Mouse (Mus musculus) CD8-positive naive resting alpha-beta T cell, adult 2 months (primary cell): ENCODE results near the gene Pirb.
"Not testable (repeated sequence)": the region's sequence is repeated elsewhere in the genome, so short reads cannot be mapped to it uniquely, and the experiment has no call there.

Experiments
- DNase-seq, 2 experiments: peaks; one replicate each; pipeline ENCODE4 v3.0.0; 2022; ENCODE audit warnings: low read depth in 2 of 2, low spot score in 2 of 2

The Pirb gene

DNA sequence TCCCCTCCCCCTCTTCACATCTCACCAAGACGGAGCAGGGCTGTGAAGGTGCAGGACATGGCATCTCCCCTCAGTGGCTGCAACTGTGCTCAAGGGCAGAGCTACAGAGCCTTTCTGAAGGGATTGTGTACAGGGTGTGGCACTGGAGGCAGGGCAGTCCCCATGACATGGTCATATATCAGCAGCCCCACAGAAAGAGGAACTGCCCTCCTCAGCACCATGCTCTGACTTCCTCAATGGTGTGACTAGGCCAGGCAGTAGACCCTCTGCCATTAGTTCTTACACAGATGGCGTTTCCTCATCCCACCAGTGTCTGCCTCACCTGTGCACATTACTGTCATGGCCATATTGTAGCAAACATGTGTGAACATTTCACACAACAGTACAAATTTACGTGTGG is at the start of gene Pirb:
Gene Pirb, minus strand, starts transcription at position 124 of the 400 bp plus-strand sequence.
- DNase-seq = not testable (repeated sequence)

DNA sequence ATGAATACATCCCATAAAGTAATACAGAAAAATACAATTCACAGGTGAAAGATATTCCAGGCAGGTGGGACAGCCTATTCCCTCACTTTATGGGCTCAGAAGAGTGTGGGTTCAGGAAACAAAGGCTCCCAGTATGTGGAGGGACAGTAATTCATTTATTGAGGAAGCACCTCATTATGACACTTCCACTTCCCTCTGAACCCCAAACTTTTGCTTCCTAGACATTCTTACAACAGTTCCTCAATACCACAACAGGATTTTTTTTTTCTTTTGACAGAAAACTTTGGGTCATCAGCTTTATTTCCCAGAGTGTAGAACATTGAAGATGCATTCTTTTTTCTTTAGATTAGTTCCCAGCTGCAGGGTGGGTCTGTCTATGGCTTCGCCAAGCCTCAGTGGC is 12.5 kb upstream of the Pirb start:
- not testable (repeated sequence) for DNase-seq

DNA sequence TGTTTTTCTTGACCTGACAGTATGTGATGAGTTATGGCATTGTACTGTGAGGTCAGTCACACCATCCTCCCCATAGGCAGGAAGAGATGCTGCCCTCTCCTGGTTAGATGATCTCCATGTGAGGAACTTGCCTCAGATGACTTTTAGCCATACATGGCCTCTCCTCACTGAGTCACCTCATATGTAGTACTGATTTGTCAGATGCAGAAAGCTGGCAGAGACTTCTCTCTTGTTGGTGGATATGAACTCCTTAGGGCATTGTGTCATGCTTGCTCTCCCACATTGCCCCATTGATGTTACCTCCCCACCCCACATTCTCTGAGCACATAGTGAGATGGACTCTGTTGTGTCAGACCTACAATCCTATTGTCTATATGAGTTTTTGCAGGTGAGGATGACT is 5.3 kb upstream of the Pirb start:
- DNase-seq = not testable (repeated sequence)

DNA sequence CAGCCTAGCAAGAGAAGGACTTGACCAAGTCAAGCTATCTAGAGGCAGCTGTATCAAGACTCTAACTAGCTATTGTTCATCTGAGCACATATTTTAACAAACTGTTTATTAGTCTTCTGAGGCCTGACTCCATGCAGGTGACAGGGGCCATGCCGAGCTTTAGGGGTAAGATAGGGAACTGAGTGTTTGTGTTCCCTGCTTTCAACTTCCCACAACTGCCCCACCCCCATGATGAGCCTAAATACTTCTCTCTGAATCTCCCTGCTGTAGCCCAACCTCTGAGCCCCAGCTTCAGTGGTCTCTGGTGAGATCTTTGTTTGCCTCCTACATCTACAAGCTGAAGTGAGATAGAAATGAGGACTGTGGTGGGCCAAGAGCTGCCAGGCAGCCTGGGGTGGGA is 4.9 kb downstream of the Pirb start:
- no peak for DNase-seq

DNA sequence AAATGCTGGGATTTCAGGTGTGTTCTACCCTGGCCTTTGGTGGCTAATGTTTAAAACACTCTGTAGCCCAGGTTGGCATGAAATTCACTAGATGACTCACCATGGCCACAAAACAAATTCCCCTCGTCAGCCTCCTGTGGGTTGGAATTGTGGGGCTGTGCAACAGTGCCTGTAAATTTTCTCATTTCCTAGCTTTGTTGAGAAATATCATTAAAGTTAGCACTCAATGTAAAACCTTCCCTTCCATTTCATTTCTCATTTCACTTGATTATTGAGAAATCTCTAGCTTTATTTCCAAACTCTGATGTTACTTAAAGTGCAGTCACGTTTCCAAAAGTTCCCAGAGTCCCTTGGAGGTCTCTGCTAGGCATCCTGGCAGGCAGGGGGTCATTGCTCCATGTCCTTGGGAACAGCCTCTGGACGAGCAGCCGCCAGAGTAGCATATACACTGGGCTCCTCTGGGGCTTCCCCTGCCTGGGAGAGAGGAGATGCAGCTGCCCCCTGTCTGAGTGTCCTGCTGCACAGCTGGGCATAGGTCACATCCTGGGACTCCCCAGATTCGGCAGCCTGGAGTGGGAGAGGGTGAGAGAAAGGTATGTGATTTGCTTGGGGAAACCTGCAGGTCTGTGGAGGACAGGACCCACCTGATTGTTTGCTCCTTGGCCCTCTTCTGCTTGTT is 7.8 kb downstream of the Pirb start:
- no peak for DNase-seq

DNA sequence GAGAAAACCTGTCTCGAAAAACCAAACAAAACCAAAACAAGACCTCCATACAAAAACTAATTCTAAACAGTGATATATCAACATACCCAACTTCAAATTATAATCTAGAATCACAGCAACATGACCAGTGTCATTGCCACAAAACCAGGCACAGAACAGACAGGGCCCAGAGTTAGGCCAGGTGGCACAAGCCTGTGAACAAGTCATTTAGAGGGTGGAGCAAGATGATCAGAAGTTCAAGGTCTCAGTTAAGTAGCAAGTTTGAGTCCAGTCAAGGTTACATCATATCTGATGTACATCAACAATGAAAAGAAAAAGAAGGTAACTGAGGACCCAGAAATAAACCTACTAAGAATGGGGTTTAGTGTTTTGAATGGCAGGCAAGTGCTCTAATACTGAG is 11.2 kb downstream of the Pirb start:
- DNase-seq = no peak

DNA sequence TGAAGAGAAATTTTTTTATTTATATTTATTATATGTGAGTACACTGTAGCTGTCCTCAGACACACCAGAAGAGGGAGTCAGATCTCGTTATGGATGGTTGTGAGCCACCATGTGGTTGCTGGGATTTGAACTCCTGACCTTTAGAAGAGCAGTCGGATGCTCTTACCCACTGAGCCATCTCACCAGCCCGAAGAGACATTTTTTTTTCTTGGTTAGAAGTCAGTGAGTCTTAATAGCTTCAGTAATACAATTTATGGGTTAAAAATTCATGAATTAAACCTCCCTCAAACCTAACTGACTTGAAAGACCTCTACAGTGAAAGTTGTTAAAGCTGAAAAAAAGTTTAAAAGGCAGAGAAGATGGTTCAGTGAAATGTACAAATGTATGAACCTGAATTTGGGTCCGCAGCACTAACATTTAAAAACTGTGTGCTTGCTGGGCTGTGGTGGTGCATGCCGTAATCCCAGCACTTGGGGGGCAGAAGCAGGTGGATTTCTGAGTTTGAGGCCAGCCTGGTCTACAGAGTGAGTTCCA is 11.7 kb downstream of the Pirb start:
- DNase-seq = not testable (repeated sequence)

DNA sequence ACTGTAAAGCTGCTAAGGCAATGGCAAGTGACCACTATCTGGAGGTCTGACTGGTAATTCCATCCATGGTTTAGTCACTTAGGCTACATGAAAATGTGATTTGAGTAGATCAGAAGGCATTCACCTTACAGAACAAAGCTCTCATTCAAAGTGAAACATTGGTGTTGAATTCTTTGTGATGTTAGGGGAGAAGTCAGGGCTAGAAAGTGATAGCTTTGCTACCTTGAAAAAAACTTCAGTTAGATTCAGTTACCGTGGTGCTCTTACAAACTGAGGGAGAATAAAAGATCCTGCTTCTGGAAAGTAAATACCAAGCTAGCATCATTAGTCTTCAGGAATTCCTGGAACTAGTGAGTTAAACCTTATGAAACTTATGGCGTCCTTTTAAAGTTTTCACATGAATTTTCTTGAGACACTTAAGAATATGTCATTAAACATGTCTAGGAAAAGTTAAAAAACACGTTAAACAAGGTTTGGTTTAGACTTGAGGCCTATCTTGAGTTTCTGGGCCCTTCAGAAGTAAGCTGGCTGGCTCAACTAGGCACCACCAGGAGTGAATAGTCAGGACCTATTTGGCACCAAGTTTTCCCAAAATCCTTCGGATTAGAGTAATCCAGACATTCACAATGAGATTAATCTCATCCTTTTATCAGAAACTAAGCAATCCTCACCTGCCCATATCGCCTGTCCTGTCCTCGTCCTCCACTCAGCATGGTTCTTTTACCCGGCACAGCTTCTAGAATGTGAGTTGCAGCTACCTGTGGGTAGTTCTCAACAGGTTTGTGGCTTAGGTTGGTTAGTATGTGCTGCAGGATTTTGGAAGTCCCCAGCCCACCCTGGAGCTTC is 12.4 kb downstream of the Pirb start:
- no peak for DNase-seq

DNA sequence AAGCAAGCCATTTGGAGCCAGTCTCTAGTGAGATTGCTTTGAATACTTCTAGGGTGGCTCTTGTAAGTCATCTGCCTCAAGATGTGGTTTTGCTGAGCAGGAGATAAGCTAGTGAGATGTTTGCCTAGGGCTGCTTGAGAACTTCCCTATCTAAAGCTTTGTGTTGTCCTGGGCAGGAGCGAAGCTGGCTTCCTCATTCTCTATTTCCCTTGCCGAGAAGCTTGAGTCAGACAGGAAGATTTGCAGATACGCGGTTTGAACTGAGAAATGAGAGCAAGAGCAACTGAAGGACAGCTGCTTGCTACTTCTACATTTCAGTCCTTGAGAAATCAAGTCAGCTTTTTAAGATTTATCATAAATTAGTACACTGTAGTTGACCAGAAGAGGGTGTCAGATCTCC is 13.2 kb downstream of the Pirb start:
- no peak for DNase-seq

DNA sequence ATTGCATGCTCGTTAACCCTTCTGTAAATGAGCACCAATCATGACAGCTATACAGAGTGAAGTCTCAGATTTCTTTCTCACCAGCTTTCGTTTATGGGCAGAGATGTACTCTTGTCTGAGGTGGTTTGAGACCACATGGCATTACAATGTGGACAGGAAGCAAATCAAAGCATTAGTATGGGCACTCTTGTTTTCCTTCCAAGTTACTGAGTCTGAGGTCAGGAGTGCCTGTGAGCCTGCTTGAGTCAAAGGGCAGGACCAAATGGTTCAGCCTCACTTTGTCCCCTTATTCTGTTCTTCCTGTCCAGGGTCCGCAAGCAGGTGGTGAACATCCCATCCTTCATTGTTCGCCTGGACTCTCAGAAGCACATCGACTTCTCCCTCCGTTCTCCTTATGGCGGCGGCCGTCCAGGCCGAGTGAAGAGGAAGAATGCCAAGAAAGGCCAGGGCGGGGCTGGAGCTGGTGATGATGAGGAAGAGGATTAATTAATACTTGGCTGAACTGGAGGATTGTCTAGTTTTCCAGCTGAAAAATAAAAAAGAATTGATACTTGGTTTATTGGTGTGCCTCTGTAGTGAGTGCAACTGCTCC is 13.8 kb downstream of the Pirb start:
- no peak for DNase-seq

DNA sequence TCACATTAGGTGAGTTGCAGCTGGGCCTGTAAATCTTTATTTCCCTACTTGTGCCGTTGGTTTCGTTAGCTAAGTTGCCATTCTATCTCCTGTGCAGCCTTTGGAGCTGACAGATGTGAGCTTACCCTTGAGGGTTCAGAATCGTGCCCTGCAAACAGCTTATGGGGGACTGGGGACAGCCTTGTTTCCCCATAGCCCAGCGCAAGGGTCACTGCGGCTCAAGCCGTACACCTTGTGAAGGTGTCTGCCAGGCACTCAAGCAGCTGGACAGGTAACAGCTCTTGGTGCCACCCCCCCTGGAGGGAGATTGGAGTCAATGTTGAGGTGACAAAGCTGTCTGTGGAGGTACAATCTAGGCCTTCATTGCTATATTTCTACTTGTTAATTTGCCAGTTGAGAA is 14.3 kb downstream of the Pirb start:
- no peak for DNase-seq

DNA sequence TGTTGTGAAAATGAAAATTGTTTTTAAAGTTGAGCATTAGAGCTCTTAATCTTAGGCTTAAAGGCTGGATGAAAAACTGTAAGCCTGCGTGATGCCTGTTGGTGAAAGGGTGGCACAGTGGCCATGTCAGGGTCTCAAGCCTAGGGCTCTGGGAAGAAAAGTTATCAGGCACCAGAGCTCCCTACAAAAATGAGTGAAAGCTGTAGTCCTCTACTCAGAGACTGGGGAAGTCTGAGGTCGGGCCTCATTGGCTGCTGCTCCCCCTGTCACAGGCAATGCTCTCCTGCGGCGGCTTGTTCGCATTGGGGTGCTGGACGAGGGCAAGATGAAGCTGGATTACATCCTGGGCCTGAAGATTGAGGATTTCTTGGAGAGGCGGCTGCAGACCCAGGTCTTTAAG is 14.7 kb downstream of the Pirb start:
- DNase-seq = not testable (repeated sequence)

DNA sequence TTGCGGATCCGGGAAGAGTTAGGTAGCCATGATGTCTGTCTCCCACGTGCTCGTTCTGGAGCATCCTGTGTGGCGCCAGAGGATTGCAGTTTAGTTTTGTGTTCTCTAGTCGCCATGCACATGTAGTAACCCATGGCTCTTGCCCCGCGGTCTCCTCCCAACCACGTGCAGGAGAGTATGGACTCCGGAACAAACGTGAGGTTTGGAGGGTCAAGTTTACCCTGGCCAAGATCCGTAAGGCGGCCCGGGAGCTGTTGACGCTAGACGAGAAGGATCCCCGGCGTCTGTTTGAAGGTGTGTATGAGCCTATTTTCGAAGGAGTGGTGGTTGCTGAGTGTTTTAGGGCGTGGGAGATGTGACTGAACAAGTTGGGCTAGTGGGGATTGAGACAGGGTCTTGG is 15.7 kb downstream of the Pirb start:
- DNase-seq = no peak

DNA sequence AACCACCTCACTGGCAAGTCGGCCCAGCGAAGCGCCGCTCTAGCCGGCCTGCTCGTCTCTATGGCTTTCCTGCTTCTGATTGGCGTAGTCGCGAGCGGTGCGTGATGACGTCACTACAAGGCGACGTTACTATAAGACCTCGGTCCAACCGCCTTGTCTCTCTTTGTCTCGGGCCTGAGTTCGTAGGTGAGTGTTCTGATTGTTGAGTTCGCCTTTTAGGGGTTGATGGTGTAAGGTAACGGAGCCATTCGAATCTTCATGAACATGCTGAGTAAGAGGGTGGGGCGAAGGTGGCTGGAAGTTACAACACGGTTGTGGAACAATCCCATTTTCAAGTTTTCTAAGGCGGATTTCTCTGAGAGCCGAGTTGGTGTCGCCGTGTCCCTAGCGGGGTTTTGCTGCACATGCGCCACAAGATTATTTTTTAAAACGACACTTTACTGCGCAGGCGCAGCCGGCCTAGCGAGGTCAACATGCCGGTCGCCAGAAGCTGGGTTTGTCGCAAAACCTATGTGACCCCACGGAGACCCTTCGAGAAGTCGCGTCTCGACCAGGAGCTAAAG is 16.2 kb downstream of the Pirb start, which contains the start of gene Rps9:
Gene Rps9, plus strand, starts transcription at position 115 of the 563 bp plus-strand sequence.
- DNase-seq = peak; percentile 93 to 95

DNA sequence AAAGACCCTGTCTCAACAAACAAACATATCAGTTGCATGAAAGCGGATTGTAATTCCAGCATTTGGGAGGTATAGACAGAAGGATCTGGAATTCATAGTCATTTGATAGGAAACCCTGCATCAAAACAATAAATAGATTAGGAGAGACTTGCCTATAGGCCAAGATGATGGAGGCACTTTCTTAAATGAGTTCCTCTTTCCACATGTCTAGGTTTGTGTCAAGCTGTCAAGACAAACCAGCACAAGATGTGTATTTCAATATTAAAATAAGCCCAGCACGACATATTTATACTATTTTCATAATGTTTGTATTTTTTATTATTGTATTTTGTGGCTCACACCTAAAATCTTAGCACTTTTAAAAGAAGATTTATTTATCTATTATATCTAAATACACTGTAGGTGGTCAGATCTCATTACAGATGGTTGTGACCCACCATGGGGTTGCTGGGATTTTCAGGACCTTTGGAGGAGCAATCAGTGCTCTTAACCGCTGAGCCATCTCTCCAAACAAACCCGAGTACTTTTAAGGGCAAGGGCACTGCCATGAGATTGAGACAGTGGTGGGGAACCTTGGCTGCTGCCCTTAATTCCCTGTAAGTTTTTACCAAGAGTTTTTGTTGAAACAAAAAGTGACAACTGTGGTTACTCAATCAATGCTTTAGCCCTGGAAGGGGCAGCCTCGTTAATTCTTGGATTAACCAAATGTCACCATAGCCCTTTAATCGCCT is 16.9 kb downstream of the Pirb start:
- DNase-seq = no peak

DNA sequence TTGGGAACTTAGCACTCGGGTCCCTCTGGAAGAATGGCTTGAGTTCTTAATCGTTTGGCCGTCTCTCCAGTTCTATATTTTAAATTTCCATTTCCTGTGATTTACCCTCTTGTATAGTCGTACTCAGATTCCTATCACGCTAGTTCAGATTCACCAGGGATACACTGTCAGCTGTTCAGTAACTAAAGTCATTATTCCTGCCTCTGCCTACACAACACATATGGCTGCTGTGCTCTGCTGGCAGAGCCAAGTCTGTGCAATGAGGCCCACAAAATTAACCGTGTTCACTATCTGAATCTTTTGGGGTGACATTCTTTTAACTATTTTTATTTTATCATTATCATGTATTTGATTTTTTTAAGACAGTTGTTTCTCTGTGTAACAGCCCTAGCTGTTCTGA is 21.7 kb downstream of the Pirb start:
- no peak for DNase-seq

DNA sequence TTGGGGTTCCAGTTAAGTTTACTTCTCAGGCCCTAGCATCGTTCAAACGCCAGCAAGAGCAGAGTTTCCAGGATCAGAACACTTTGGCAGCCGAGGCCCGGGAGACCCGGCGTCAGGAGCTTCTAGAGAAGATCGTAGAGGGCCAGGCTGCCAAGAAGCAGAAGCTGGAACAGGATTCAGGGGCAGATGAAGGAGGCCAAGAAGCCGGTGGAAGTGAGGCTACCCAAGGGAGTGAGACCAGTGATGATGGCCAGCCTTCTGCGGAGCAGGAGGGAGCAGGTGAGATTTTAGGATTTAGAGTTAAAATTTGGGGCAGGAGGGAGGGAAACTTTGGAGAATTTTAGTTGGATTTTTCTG is 25.3 kb downstream of the Pirb start:
- DNase-seq = not testable (repeated sequence)

DNA sequence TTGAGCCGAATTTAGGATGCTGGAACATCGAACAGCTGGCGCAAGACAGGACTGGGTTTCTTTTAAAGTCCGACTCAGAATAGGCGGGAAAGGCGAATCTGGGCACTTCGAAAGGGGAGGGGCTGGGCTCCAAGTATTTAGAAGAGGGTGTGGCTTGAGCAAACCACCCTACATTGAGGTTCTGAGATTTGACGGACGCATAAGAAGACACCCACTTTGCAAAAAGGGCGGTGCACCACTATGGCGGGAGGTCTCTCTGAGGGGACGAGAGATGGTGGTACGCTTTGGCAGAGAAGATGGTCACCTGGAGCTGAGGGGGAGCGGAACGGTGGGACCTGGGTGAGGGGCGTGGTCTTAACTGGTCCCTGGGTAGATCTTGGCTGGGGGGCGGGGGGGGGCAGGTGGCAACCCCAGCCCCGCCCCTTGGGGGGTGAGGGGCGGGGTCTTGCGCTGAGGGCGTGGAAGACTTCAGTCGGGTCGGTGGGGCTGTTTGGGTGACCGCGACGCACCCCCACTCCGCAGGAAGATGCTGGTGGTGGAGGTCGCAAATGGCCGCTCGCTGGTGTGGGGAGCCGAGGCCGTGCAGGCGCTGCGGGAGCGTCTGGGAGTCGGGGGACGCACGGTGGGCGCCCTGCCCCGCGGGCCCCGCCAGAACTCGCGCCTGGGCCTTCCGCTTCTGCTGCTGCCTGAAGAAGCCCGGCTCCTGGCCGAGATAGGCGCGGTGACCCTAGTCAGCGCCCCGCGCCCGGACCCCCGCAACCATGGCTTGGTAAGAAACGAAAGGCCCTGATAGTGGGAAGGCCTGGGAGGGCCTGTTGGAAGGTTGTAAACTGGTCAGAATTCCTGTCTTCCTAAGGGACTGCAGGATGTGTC is 25.9 kb downstream of the Pirb start:
- peak; percentile 40 to 57 for DNase-seq

DNA sequence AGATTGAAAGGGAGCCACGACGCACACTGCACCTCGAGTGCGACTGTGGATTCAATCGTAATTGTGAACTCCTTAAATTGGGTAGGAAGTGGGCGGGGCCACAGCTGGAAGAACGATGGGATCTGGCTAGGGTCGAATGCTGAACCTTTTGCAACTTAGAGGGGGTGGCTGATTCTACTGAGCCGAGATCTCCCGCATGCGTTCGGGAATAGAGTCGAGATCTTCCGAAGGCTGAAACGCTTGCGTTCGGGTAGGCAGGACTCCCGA is 26.4 kb downstream of the Pirb start:
- DNase-seq = no peak
